Mouse (Mus musculus): ENCODE measurements around the gene Lkaaear1. TPM values are rescaled to one million over a fixed set of nuclear protein-coding genes. Genes with fewer than 3 reads are reported as not detected.

The Lkaaear1 gene
- total and polyA plus RNA-seq, 2 experiments = not detected

GRCm38 (mm10) chr2:181716991-181717390 lies 18.7 kb upstream of the Lkaaear1 start:
- Histone ChIP-seq H3K4me3 (ENCODE audit: insufficient read depth, low read depth, low read length) (no peak overlapping the region), H3K36me3 (ENCODE audit: control insufficient read depth, insufficient read depth, low read length) (no peaks in the 10 kb centered on the region), H3K4me1 (ENCODE audit: control insufficient read depth, insufficient read depth, low read length) (no peaks in the 10 kb centered on the region), H3K27me3 (ENCODE audit: control insufficient read depth, insufficient read depth, low read length) (no peaks in the 10 kb centered on the region), H3K79me2 (ENCODE audit: control insufficient read depth, insufficient read depth, low read length) (no peaks in the 10 kb centered on the region), H3K27ac (replicated peaks; ENCODE audit: insufficient read depth, low read depth, low read length) (no peak overlapping the region), H3K9ac (ENCODE audit: low read depth, low read length) (no peak overlapping the region)
- DNase-seq (ENCODE audit: extremely low read depth, low read depth, low spot score) = no peak
- TF ChIP-seq CTCF (IDR thresholded peaks at IDR 0.05; ENCODE audit: low read depth, low read length) = no peak
- TF ChIP-seq POLR2A (IDR thresholded peaks at IDR 0.05; ENCODE audit: extremely low read depth, insufficient read depth, low read length) = no peak
- WGBS = 44% methylated on average over 3 of the region's 3 CpGs

- Histone ChIP-seq H3K27ac (replicated peaks; ENCODE audit: insufficient read depth, low read depth, low read length) (no peak overlapping the region), H3K27me3 (ENCODE audit: control insufficient read depth, insufficient read depth, low read length) (no peaks in the 10 kb centered on the region), H3K79me2 (ENCODE audit: control insufficient read depth, insufficient read depth, low read length) (no peaks in the 10 kb centered on the region), H3K9ac (ENCODE audit: low read depth, low read length) (no peak overlapping the region), H3K36me3 (ENCODE audit: control insufficient read depth, insufficient read depth, low read length) (no peaks in the 10 kb centered on the region), H3K4me1 (ENCODE audit: control insufficient read depth, insufficient read depth, low read length) (no peaks in the 10 kb centered on the region), H3K4me3 (ENCODE audit: insufficient read depth, low read depth, low read length) (no peak overlapping the region)
- DNase-seq (ENCODE audit: extremely low read depth, low read depth, low spot score) = no peak
- TF ChIP-seq POLR2A (IDR thresholded peaks at IDR 0.05; ENCODE audit: extremely low read depth, insufficient read depth, low read length) = no peak
- TF ChIP-seq CTCF (IDR thresholded peaks at IDR 0.05; ENCODE audit: low read depth, low read length) = no peak
- 78% methylated on average over 3 of the region's 3 CpGs for WGBS
Measured at GRCm38 (mm10) chr2:181715382-181715781, 17.1 kb upstream of the Lkaaear1 start.

- Histone ChIP-seq H3K4me3 (ENCODE audit: insufficient read depth, low read depth, low read length) (no peak within 1 kb of the TSS), H3K27me3 (ENCODE audit: control insufficient read depth, insufficient read depth, low read length) (no peaks in the 10 kb centered on the region), H3K27ac (replicated peaks; ENCODE audit: insufficient read depth, low read depth, low read length) (no peak within 1 kb of the TSS), H3K36me3 (ENCODE audit: control insufficient read depth, insufficient read depth, low read length) (no peaks in the 10 kb centered on the region), H3K4me1 (ENCODE audit: control insufficient read depth, insufficient read depth, low read length) (no peaks in the 10 kb centered on the region), H3K9ac (ENCODE audit: low read depth, low read length) (no peak within 1 kb of the TSS), H3K79me2 (ENCODE audit: control insufficient read depth, insufficient read depth, low read length) (no peaks in the 10 kb centered on the region)
- 3% methylated on average over 7 of the region's 7 CpGs for WGBS
- TF ChIP-seq CTCF (IDR thresholded peaks at IDR 0.05; ENCODE audit: low read depth, low read length) = no peak
- TF ChIP-seq POLR2A (IDR thresholded peaks at IDR 0.05; ENCODE audit: extremely low read depth, insufficient read depth, low read length) = no peak
- no peak for DNase-seq (ENCODE audit: extremely low read depth, low read depth, low spot score)
Measured at GRCm38 (mm10) chr2:181714903-181715326, 16.7 kb upstream of the Lkaaear1 start, which contains the start of gene Oprl1. Gene Oprl1 (plus strand): TSS chr2:181715016.

GRCm38 (mm10) chr2:181713749-181714148 lies 15.5 kb upstream of the Lkaaear1 start:
- H3K27ac ChIP-seq (replicated peaks; ENCODE audit: insufficient read depth, low read depth, low read length) = no peak overlapping the region
- no peaks in the 10 kb centered on the region for H3K27me3 ChIP-seq (ENCODE audit: control insufficient read depth, insufficient read depth, low read length)
- no peak overlapping the region for H3K4me3 ChIP-seq (ENCODE audit: insufficient read depth, low read depth, low read length)
- no peaks in the 10 kb centered on the region for H3K36me3 ChIP-seq (ENCODE audit: control insufficient read depth, insufficient read depth, low read length)
- no peaks in the 10 kb centered on the region for H3K4me1 ChIP-seq (ENCODE audit: control insufficient read depth, insufficient read depth, low read length)
- TF ChIP-seq CTCF (IDR thresholded peaks at IDR 0.05; ENCODE audit: low read depth, low read length) (no peak), POLR2A (IDR thresholded peaks at IDR 0.05; ENCODE audit: extremely low read depth, insufficient read depth, low read length) (no peak)
- H3K79me2 ChIP-seq (ENCODE audit: control insufficient read depth, insufficient read depth, low read length) = no peaks in the 10 kb centered on the region
- WGBS = 92% methylated on average over 1 of the region's 1 CpGs
- DNase-seq (ENCODE audit: extremely low read depth, low read depth, low spot score) = no peak
- H3K9ac ChIP-seq (ENCODE audit: low read depth, low read length) = no peak overlapping the region

- DNase-seq (ENCODE audit: extremely low read depth, low read depth, low spot score) = peak; percentile 37
- no peak overlapping the region for H3K27ac ChIP-seq (replicated peaks; ENCODE audit: insufficient read depth, low read depth, low read length)
- TF ChIP-seq CTCF (IDR thresholded peaks at IDR 0.05; ENCODE audit: low read depth, low read length) (no peak), POLR2A (IDR thresholded peaks at IDR 0.05; ENCODE audit: extremely low read depth, insufficient read depth, low read length) (no peak)
- H3K9ac ChIP-seq (ENCODE audit: low read depth, low read length) = no peak overlapping the region
- no peaks in the 10 kb centered on the region for H3K36me3 ChIP-seq (ENCODE audit: control insufficient read depth, insufficient read depth, low read length)
- WGBS = 33% methylated on average over 4 of the region's 4 CpGs
- H3K4me3 ChIP-seq (ENCODE audit: insufficient read depth, low read depth, low read length) = no peak overlapping the region
- H3K79me2 ChIP-seq (ENCODE audit: control insufficient read depth, insufficient read depth, low read length) = no peaks in the 10 kb centered on the region
- H3K27me3 ChIP-seq (ENCODE audit: control insufficient read depth, insufficient read depth, low read length) = no peaks in the 10 kb centered on the region
- no peaks in the 10 kb centered on the region for H3K4me1 ChIP-seq (ENCODE audit: control insufficient read depth, insufficient read depth, low read length)
Measured at GRCm38 (mm10) chr2:181706668-181707067, 8.4 kb upstream of the Lkaaear1 start.

- 0 out of 2 replicates have a peak, but pooled peaks cover 5% of the 10 kb centered on the region for H3K4me1 ChIP-seq (ENCODE audit: control insufficient read depth, insufficient read depth, low read length)
- no peak overlapping the region for H3K9ac ChIP-seq (ENCODE audit: low read depth, low read length)
- TF ChIP-seq POLR2A (IDR thresholded peaks at IDR 0.05; ENCODE audit: extremely low read depth, insufficient read depth, low read length) (no peak), CTCF (IDR thresholded peaks at IDR 0.05; ENCODE audit: low read depth, low read length) (no peak)
- H3K4me3 ChIP-seq (ENCODE audit: insufficient read depth, low read depth, low read length) = no peak overlapping the region
- H3K79me2 ChIP-seq (ENCODE audit: control insufficient read depth, insufficient read depth, low read length) = no peaks in the 10 kb centered on the region
- H3K27me3 ChIP-seq (ENCODE audit: control insufficient read depth, insufficient read depth, low read length) = 0 out of 2 replicates have a peak, but pooled peaks cover 3% of the 10 kb centered on the region
- WGBS = 69% methylated on average over 33 of the region's 33 CpGs
- no peak overlapping the region for H3K27ac ChIP-seq (replicated peaks; ENCODE audit: insufficient read depth, low read depth, low read length)
- H3K36me3 ChIP-seq (ENCODE audit: control insufficient read depth, insufficient read depth, low read length) = no peaks in the 10 kb centered on the region
- DNase-seq (ENCODE audit: extremely low read depth, low read depth, low spot score) = no peak
Measured at GRCm38 (mm10) chr2:181696801-181697420, 1.3 kb downstream of the Lkaaear1 start.
